17 mouse cellular contexts compared by ENCODE assay signal in genomic region chr11:36635082-36635481, GRCm38 (mm10).
DNase-seq lines count a peak whose midpoint lies in the region; ATAC-seq and TF ChIP-seq lines count a peak whose summit lies in the region.
"Had no signal": no experiment of that assay in that cellular context is flagged by ENCODE, and none has a peak within 500 bp of the region (broad histone marks: within the 10 kb centered on the region; RNA-seq: fewer than 3 reads in every experiment).

No protein-coding gene starts in this region.

- H3K4me3 ChIP-seq in heart, embryonic 10.5 days, result peak overlapping the region; percentile 25
- H3K4me3 ChIP-seq in layer of hippocampus, adult 2 months, result no peak overlapping the region
- H3K4me3 ChIP-seq in stomach, postnatal 0 days (ENCODE audit: low read depth, low read length), result no peak overlapping the region
- H3K4me3 ChIP-seq: embryonic facial prominence, embryonic 15.5 days; left cerebral cortex, adult 2 months; limb, embryonic 12.5 days; megakaryocyte, embryonic 14.5 days; neural tube, embryonic 12.5 days had no signal

- 22% methylated on average over 6 of the region's 6 CpGs for WGBS in heart, embryonic 10.5 days
- 17% methylated on average over 6 of the region's 6 CpGs for WGBS in stomach, postnatal 0 days

- no peak for TF ChIP-seq EP300 in stomach, postnatal 0 days (optimal IDR thresholded peaks at IDR 0.05)

- H3K36me3 ChIP-seq in heart, embryonic 10.5 days, result no peaks in the 10 kb centered on the region
- H3K36me3 ChIP-seq in stomach, postnatal 0 days (ENCODE audit: control insufficient read depth, insufficient read depth, low read length), result no peaks in the 10 kb centered on the region
- H3K36me3 ChIP-seq: embryonic facial prominence, embryonic 15.5 days; limb, embryonic 12.5 days; neural tube, embryonic 12.5 days had no signal

- H3K9me3 ChIP-seq in heart, embryonic 10.5 days, result no peaks in the 10 kb centered on the region
- H3K9me3 ChIP-seq in stomach, postnatal 0 days (ENCODE audit: control insufficient read depth, low read length), result no peaks in the 10 kb centered on the region
- H3K9me3 ChIP-seq: embryonic facial prominence, embryonic 15.5 days; limb, embryonic 12.5 days; megakaryocyte, embryonic 14.5 days; neural tube, embryonic 12.5 days had no signal

- no peak for TF ChIP-seq CTCF in layer of hippocampus, adult 2 months (conservative IDR thresholded peaks at IDR 0.05)
- TF ChIP-seq CTCF in brain, embryonic 14.5 days (IDR thresholded peaks at IDR 0.05; ENCODE audit: borderline replicate concordance, extremely low read depth, insufficient read depth, insufficient read length), result no peak
- TF ChIP-seq CTCF in stomach, postnatal 0 days (IDR thresholded peaks at IDR 0.05; ENCODE audit: low read depth), result no peak

- no peak for ATAC-seq in stomach, postnatal 0 days (ENCODE audit: low FRiP score, low TSS enrichment)
- ATAC-seq: hindbrain, embryonic 16.5 days; liver, postnatal 0 days had no signal

- no peak overlapping the region for H3K9ac ChIP-seq in stomach, postnatal 0 days (ENCODE audit: low read length)
- H3K9ac ChIP-seq: embryonic facial prominence, embryonic 15.5 days; limb, embryonic 12.5 days; liver, postnatal 0 days; neural tube, embryonic 12.5 days had no signal

- H3K27ac ChIP-seq in heart, embryonic 10.5 days, result peak overlapping the region; percentile 69; the same call in 1 of the 2 replicates
- H3K27ac ChIP-seq in layer of hippocampus, adult 2 months, result peak overlapping the region; percentile 12; the same call in 1 of the 2 replicates
- no peak overlapping the region for H3K27ac ChIP-seq in stomach, postnatal 0 days (replicated peaks)
- H3K27ac ChIP-seq: embryonic facial prominence, embryonic 15.5 days; left cerebral cortex, adult 2 months; limb, embryonic 12.5 days; neural tube, embryonic 12.5 days had no signal

- no peak for DNase-seq in heart, embryonic 10.5 days (ENCODE audit: low spot score)
- no peak for DNase-seq in heart, adult 18-20 months
- peak in 1 of 2 experiments; percentile 37 for DNase-seq in layer of hippocampus, adult 2 months (ENCODE audit: low spot score in 2 of 2)
- DNase-seq in layer of hippocampus, postnatal 25 days (ENCODE audit: extremely low spot score in 1 of 2, low spot score in 1 of 2), result no peak
- DNase-seq in ZHBTc4 (ENCODE audit: low read depth, low spot score), result peak; percentile 1
- DNase-seq in brain, embryonic 14.5 days (ENCODE audit: low read depth), result peak; percentile 65
- no peak for DNase-seq in stomach, postnatal 0 days (ENCODE audit: low spot score)
- DNase-seq in spleen, postnatal 36 days (ENCODE audit: low spot score in 2 of 2), result no peak
- DNase-seq: cerebellum, postnatal 14 days; kidney, adult 9 months; liver, postnatal 0 days had no signal

- no peaks in the 10 kb centered on the region for H3K27me3 ChIP-seq in heart, embryonic 10.5 days (ENCODE audit: insufficient read depth, poor library complexity, severe bottlenecking)
- no peaks in the 10 kb centered on the region for H3K27me3 ChIP-seq in stomach, postnatal 0 days (ENCODE audit: control insufficient read depth, insufficient read depth, low read length)
- H3K27me3 ChIP-seq: embryonic facial prominence, embryonic 15.5 days; limb, embryonic 12.5 days; megakaryocyte, embryonic 14.5 days; neural tube, embryonic 12.5 days had no signal

- H3K4me2 ChIP-seq in stomach, postnatal 0 days (replicated peaks; ENCODE audit: low read depth), result no peak overlapping the region
- H3K4me2 ChIP-seq: embryonic facial prominence, embryonic 15.5 days; limb, embryonic 12.5 days; neural tube, embryonic 12.5 days had no signal

- TF ChIP-seq POLR2A in brain, embryonic 14.5 days (IDR thresholded peaks at IDR 0.05; ENCODE audit: borderline replicate concordance, extremely low read depth, insufficient read depth, insufficient read length, poor library complexity, severe bottlenecking), result no peak

- H3K4me1 ChIP-seq in heart, embryonic 10.5 days, result peaks cover 8% of the 10 kb centered on the region
- no peaks in the 10 kb centered on the region for H3K4me1 ChIP-seq in stomach, postnatal 0 days (replicated peaks; ENCODE audit: control insufficient read depth, insufficient read depth)
- H3K4me1 ChIP-seq: embryonic facial prominence, embryonic 15.5 days; limb, embryonic 12.5 days; megakaryocyte, embryonic 14.5 days; neural tube, embryonic 12.5 days had no signal

Comparison
In these comparisons a context has a peak if more than half of its experiments do, and no peak if none do; other contexts are left out.
1. DNase-seq: peak in ZHBTc4 (single experiment) and brain, embryonic 14.5 days (single experiment); none in heart, embryonic 10.5 days (single experiment), heart, adult 18-20 months (0 of 2), layer of hippocampus, postnatal 25 days (0 of 2), stomach, postnatal 0 days (single experiment) and spleen, postnatal 36 days (0 of 2).